Mouse (Mus musculus) heart, postnatal 0 days (tissue): ENCODE measurements around the gene Slc17a7.

ENCODE experiments used
- CTCF ChIP-seq: IDR thresholded peaks from 2 replicates; pipeline ENCODE4 v1.5.1; 2016; ENCODE audit warnings: antibody characterized with exemption, control low read depth, low read depth
- EP300 ChIP-seq: IDR thresholded peaks from 2 replicates; pipeline ENCODE4 v1.6.1; 2016; ENCODE audit warnings: antibody characterized with exemption, low read depth

- no peak for TF ChIP-seq CTCF
- no peak for TF ChIP-seq EP300
Measured at GRCm38 (mm10) chr7:45211070-45211469, 47.3 kb downstream of the Slc17a7 start.
